Mouse (Mus musculus) erythroblast, embryonic 14.5 days (primary cell): ENCODE results near the gene Fat2.

Source experiments
- GATA1 ChIP-seq: IDR thresholded peaks from 2 replicates; pipeline ENCODE4 v1.6.1; 2012; ENCODE audit warnings: low read length, inconsistent platforms, mixed read lengths
- TAL1 ChIP-seq: IDR thresholded peaks from 3 replicates; pipeline ENCODE4 v1.6.1; 2012; ENCODE audit warnings: low read length, inconsistent platforms, mixed read lengths

- TF ChIP-seq GATA1 (no peak), TAL1 (no peak)
Measured at GRCm38 (mm10) chr11:55265647-55266046, 70.7 kb downstream of the Fat2 start.
